Mouse (Mus musculus): Measurements from ENCODE around the gene Kctd12. TPM values are rescaled to one million over a fixed set of nuclear protein-coding genes. Genes with fewer than 3 reads are reported as not detected.

Gene Kctd12
- polyA plus RNA-seq (2015; fragmentation: Nextera tagmentation; extraction: Ambion mirVana): 7.4 and 10.1 TPM in 2 replicates

DNA sequence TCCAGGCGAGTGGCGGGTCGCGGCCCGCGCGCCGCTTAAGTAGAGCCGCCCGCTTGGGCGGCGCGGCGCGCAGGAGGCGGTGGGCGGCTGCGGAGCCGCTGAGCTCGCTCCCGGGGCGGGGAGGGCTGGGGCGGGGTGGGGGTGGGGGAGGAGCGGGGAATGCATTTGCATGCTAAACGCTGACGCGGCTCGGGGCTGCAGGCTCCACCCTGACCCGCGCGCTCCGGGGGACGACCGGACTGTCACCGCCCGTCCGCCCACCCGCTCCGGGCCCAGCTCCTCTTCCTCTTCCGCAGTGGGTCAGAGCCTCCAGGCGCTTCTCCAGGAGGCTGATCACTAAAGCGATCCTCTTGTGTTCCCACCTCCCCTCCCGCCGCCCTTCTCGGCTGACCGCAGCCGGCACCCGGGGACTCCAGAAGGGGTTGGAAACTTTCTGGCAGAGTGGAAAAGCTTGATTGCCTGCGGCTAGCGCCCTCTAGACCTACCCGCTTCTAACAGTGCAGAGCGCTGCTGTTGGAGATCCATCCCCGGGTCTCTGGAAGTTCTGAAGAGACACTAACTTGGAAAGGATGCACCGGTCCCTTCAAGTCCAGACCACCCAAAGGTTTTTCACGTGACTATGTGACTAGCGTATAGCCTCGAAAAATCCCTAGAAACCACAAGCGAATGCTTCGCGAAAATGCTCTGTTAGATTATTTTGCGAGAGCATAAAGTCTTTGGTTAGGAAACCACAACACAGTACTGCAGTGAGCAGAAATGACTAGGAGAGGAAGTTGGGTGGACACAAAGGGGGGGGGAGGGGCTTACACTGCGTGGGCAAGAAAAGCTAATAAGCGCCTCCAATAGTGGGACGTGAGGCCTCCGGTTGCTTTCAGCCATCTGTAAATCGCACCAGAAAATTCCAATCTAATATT is at the start of gene Kctd12:
TSS of gene Kctd12 (minus strand) at position 11 of the 914 bp plus-strand sequence.

Small RNA genes lying within 50 kb of the gene (microRNA-seq; reads per million reads assigned to microRNA genes)
- not detected for gene Mir5130 (ENCODE audit: borderline replicate concordance, insufficient number of aligned reads)

Other genes starting within 250 kb of the Kctd12 start
- not detected in 2 replicates for gene Acod1, start 64.3 kb upstream of the Kctd12 start, polyA plus RNA-seq (2015; fragmentation: Nextera tagmentation; extraction: Ambion mirVana)
- gene Cln5, start 87.6 kb upstream of the Kctd12 start, polyA plus RNA-seq (2015; fragmentation: Nextera tagmentation; extraction: Ambion mirVana): 22.0 and 25.7 TPM in 2 replicates
- gene Fbxl3, start 116.9 kb upstream of the Kctd12 start, polyA plus RNA-seq (2015; fragmentation: Nextera tagmentation; extraction: Ambion mirVana): 25.4 and 28.1 TPM in 2 replicates

Data from adrenal gland, postnatal 0 days (tissue).